Mouse (Mus musculus) megakaryocyte, embryonic 14.5 days (primary cell): Measurements from ENCODE around the gene Rfpl4.

Source experiments
- FLI1 ChIP-seq: IDR thresholded peaks from 2 replicates; pipeline ENCODE4 v1.6.1; 2012; ENCODE audit warnings: low read length, inconsistent platforms, mixed read lengths
- GATA1 ChIP-seq: IDR thresholded peaks from 3 replicates; pipeline ENCODE4 v1.6.1; 2012; ENCODE audit warnings: mixed read lengths, low read length, inconsistent platforms, borderline replicate concordance

GRCm38 (mm10) chr7:5062360-5063001 lies 54.3 kb downstream of the Rfpl4 start:
- TF ChIP-seq GATA1 (no peak), FLI1 (no peak)
